Mouse (Mus musculus): ENCODE results near the gene Calhm4. TPM values are rescaled to one million over a fixed set of nuclear protein-coding genes. Genes with fewer than 3 reads are reported as not detected.

The Calhm4 gene
- 0.04 TPM in 1 of 2 replicates, not detected in the other for total RNA-seq (2012; rRNA removed)
- not detected in 2 replicates for total RNA-seq (2014; rRNA removed)
- not detected in 2 replicates for polyA plus RNA-seq (2012; ENCODE audit: insufficient read length, low read depth)

DNA sequence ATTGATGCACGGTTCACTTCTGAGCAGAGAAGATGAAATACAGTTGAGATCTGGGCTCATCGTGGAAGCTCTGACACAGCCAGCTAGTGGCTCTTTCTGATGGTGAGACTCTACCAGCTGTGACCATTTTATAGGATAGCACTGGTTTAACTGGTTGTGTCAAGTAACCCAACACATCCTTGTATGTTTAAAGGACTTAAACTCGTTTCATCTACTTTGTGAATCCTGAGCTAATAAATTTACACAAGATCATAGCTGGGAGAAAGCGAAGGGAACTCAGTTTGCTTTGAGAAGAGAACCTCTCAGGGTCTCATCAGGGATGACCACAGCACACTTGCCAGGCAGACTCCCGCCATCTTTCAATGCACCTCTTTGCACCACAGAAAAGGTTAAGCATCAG, at the start of gene Calhm4:
TSS of gene Calhm4 (minus strand) at position 101 of the 400 bp plus-strand sequence.
- no peaks in the 10 kb centered on the region for H3K27me3 ChIP-seq (replicated peaks)
- H3K79me2 ChIP-seq (replicated peaks; ENCODE audit: control insufficient read depth, extremely low read depth, insufficient read depth, poor library complexity, severe bottlenecking), result no peaks in the 10 kb centered on the region
- no peaks in the 10 kb centered on the region for H3K36me3 ChIP-seq (replicated peaks in 1 of 2; ENCODE audit: control insufficient read depth in 1 of 2, insufficient read depth in 1 of 2, low read length in 1 of 2)
- no peak within 1 kb of the TSS for H3K9ac ChIP-seq (ENCODE audit: insufficient read depth, low read depth)
- dilution Hi-C loops (cut with MboI; ENCODE audit: extremely low pct_ligation_motif_present, extremely low pct_unique_long_range_greater_than_20kb, low sequenced_read_pairs) (no loop called here), in situ Hi-C loops (cut with MboI; ENCODE audit: low pct_ligation_motif_present, low pct_unique_long_range_greater_than_20kb, low sequenced_read_pairs) (no loop called here)
- H3K4me1 ChIP-seq (ENCODE audit: control insufficient read depth in 1 of 2, insufficient read depth in 2 of 2), result no peaks in the 10 kb centered on the region
- DNase-seq (ENCODE audit: extremely low read depth), result no peak
- H3K4me2 ChIP-seq (ENCODE audit: insufficient read depth, low read depth, poor library complexity, severe bottlenecking), result no peak within 1 kb of the TSS
- H3K4me3 ChIP-seq (replicated peaks in 1 of 3; ENCODE audit: low read depth in 2 of 3, low read length in 2 of 3, poor library complexity in 1 of 3), result no peak within 1 kb of the TSS
- TF ChIP-seq KAT2A (IDR thresholded peaks at IDR 0.05; ENCODE audit: insufficient replicate concordance, low read length) (no peak), NELFE (IDR thresholded peaks at IDR 0.05; ENCODE audit: low read depth, low read length) (no peak), CHD2 (IDR thresholded peaks at IDR 0.05; ENCODE audit: low read length) (no peak), TCF12 (IDR thresholded peaks at IDR 0.05; ENCODE audit: low read depth, low read length) (no peak), MXI1 (IDR thresholded peaks at IDR 0.05; ENCODE audit: low read depth, low read length) (no peak), ZC3H11A (IDR thresholded peaks at IDR 0.05; ENCODE audit: low read depth, low read length) (no peak), ZNF384 (IDR thresholded peaks at IDR 0.05; ENCODE audit: low read depth, low read length) (no peak), E2F4 (IDR thresholded peaks at IDR 0.05; ENCODE audit: insufficient replicate concordance, low read depth, low read length) (no peak), POLR2A (IDR thresholded peaks at IDR 0.05; ENCODE audit: low read depth, low read length) (no peak), JUND (conservative IDR thresholded peaks at IDR 0.05; ENCODE audit: low read depth, low read length) (no peak), ELF1 (IDR thresholded peaks at IDR 0.05; ENCODE audit: low read depth, low read length) (no peak), UBTF (IDR thresholded peaks at IDR 0.05; ENCODE audit: low read depth, low read length) (no peak), RCOR1 (conservative IDR thresholded peaks at IDR 0.05; ENCODE audit: low read depth, low read length) (no peak)
- no peak within 1 kb of the TSS for H3K27ac ChIP-seq (ENCODE audit: insufficient read depth, low read depth)
- H3K9me3 ChIP-seq (replicated peaks; ENCODE audit: low read length), result no peaks in the 10 kb centered on the region

DNA sequence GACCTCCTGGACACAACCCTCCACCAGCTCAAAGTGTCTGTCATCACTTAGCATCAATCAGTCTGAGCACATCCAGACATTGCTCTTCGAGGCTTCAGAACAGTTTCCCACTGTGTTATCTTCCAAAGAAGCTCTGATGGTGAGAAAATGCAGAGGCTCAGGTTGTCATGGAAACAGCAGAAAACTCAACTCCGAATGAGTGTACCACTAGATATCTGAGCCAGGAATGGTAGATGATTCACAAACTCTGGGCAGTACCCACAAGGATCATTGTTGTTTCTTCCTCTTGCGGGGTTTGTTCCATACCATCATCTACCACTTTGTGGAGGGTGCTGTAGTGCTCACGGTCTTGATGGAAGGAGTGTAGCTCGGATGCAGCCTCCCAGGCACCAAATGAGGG, 47.8 kb upstream of the Calhm4 start:
- peaks cover 13% of the 10 kb centered on the region for H3K27me3 ChIP-seq (replicated peaks)
- dilution Hi-C loops (cut with MboI; ENCODE audit: extremely low pct_ligation_motif_present, extremely low pct_unique_long_range_greater_than_20kb, low sequenced_read_pairs), result no loop called here
- H3K4me2 ChIP-seq (ENCODE audit: insufficient read depth, low read depth, poor library complexity, severe bottlenecking), result no peak overlapping the region
- peaks cover 4 to 39% of the 10 kb centered on the region in 2 experiments; a peak in 3 of 4 replicates for H3K4me1 ChIP-seq (ENCODE audit: control insufficient read depth in 1 of 2, insufficient read depth in 2 of 2)
- H3K79me2 ChIP-seq (replicated peaks; ENCODE audit: control insufficient read depth, extremely low read depth, insufficient read depth, poor library complexity, severe bottlenecking), result no peaks in the 10 kb centered on the region
- DNase-seq (ENCODE audit: extremely low read depth), result no peak
- no peak overlapping the region for H3K4me3 ChIP-seq (replicated peaks in 1 of 3; ENCODE audit: low read depth in 2 of 3, low read length in 2 of 3, poor library complexity in 1 of 3)
- H3K9ac ChIP-seq (ENCODE audit: insufficient read depth, low read depth), result no peak overlapping the region
- in situ Hi-C loops (cut with MboI; ENCODE audit: low pct_ligation_motif_present, low pct_unique_long_range_greater_than_20kb, low sequenced_read_pairs), result no loop called here
- no peaks in the 10 kb centered on the region for H3K36me3 ChIP-seq (replicated peaks in 1 of 2; ENCODE audit: control insufficient read depth in 1 of 2, insufficient read depth in 1 of 2, low read length in 1 of 2)
- H3K9me3 ChIP-seq (replicated peaks; ENCODE audit: low read length), result no peaks in the 10 kb centered on the region
- TF ChIP-seq UBTF (IDR thresholded peaks at IDR 0.05; ENCODE audit: low read depth, low read length) (no peak), JUND (conservative IDR thresholded peaks at IDR 0.05; ENCODE audit: low read depth, low read length) (no peak), NRF1 (IDR thresholded peaks at IDR 0.05; ENCODE audit: low read depth, low read length) (no peak)
- no peak overlapping the region for H3K27ac ChIP-seq (ENCODE audit: insufficient read depth, low read depth)

DNA sequence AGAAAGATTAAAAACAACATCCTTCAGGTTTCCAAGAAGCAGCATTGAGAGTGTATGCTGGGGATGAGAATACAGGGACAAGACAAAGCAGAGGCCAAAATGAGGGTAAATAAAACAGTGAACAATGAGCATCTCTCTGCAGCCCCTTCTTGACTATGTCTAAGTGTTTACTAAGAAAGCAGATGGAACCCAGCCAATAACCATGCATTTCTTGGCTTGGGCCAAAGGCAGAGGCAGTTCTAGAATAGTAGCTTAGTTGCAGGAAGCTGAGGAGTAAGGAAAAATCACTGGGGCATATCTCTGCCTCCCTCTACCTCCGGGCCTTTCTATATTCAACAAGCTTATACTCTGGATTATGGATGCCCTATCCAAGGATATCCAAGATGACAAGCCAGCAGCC, 46.4 kb upstream of the Calhm4 start:
- dilution Hi-C loops (cut with MboI; ENCODE audit: extremely low pct_ligation_motif_present, extremely low pct_unique_long_range_greater_than_20kb, low sequenced_read_pairs), result no loop called here
- no peak for DNase-seq (ENCODE audit: extremely low read depth)
- Histone ChIP-seq H3K4me1 (ENCODE audit: control insufficient read depth in 1 of 2, insufficient read depth in 2 of 2) (peaks cover 0 to 28% of the 10 kb centered on the region in 2 experiments; a peak in 3 of 4 replicates), H3K36me3 (replicated peaks in 1 of 2; ENCODE audit: control insufficient read depth in 1 of 2, insufficient read depth in 1 of 2, low read length in 1 of 2) (no peaks in the 10 kb centered on the region), H3K4me3 (replicated peaks in 1 of 3; ENCODE audit: low read depth in 2 of 3, low read length in 2 of 3, poor library complexity in 1 of 3) (no peak overlapping the region), H3K27ac (ENCODE audit: insufficient read depth, low read depth) (no peak overlapping the region), H3K9me3 (replicated peaks; ENCODE audit: low read length) (no peaks in the 10 kb centered on the region), H3K9ac (ENCODE audit: insufficient read depth, low read depth) (no peak overlapping the region), H3K27me3 (replicated peaks) (peaks cover 13% of the 10 kb centered on the region), H3K79me2 (replicated peaks; ENCODE audit: control insufficient read depth, extremely low read depth, insufficient read depth, poor library complexity, severe bottlenecking) (no peaks in the 10 kb centered on the region), H3K4me2 (ENCODE audit: insufficient read depth, low read depth, poor library complexity, severe bottlenecking) (no peak overlapping the region)
- in situ Hi-C loops (cut with MboI; ENCODE audit: low pct_ligation_motif_present, low pct_unique_long_range_greater_than_20kb, low sequenced_read_pairs), result no loop called here
- TF ChIP-seq MEF2A (IDR thresholded peaks at IDR 0.05; ENCODE audit: borderline replicate concordance, low read depth, low read length) (no peak), SMC3 (IDR thresholded peaks at IDR 0.05; ENCODE audit: low read depth, low read length) (no peak), MXI1 (IDR thresholded peaks at IDR 0.05; ENCODE audit: low read depth, low read length) (no peak), NELFE (IDR thresholded peaks at IDR 0.05; ENCODE audit: low read depth, low read length) (no peak), USF2 (conservative IDR thresholded peaks at IDR 0.05; ENCODE audit: low read depth, low read length) (no peak), UBTF (IDR thresholded peaks at IDR 0.05; ENCODE audit: low read depth, low read length) (no peak), NRF1 (IDR thresholded peaks at IDR 0.05; ENCODE audit: low read depth, low read length) (no peak)
